Mouse (Mus musculus) ES-Bruce4 (cell line): ENCODE measurements at regions not wholly inside any gene's neighbourhood (a gene's known extent, or its start where the extent isn't known, plus 50 kb on each side); places are given as distances from the start of the nearest gene placed in this dataset.

Source experiments
- CTCF ChIP-seq: IDR thresholded peaks from one replicate; pipeline ENCODE4 v1.8.1; 2011; ENCODE audit warnings: low read depth, low read length
- EP300 ChIP-seq: IDR thresholded peaks from 2 replicates; pipeline ENCODE4 v1.6.1; 2011; ENCODE audit warnings: low read depth, low read length; ENCODE audit not compliant: insufficient read depth
- POLR2A ChIP-seq: IDR thresholded peaks from one replicate; pipeline ENCODE4 v1.8.1; 2011; ENCODE audit warnings: low read length; ENCODE audit not compliant: insufficient read depth

- TF ChIP-seq POLR2A (no peak), CTCF (no peak), EP300 (no peak)
These were observed 147.7 kb downstream of the Rassf9 start for GRCm38 (mm10) chr10:102659683-102660082.
